Mouse (Mus musculus) lung, postnatal 0 days (tissue): Measurements from ENCODE around the gene Zp3.

Experiments used
- CTCF ChIP-seq: IDR thresholded peaks from 2 replicates; pipeline ENCODE4 v1.5.1; 2016; ENCODE audit warnings: antibody characterized with exemption, mild to moderate bottlenecking
- EP300 ChIP-seq: IDR thresholded peaks from 2 replicates; pipeline ENCODE4 v1.6.1; 2016; ENCODE audit warnings: antibody characterized with exemption, mild to moderate bottlenecking, control low read depth

- TF ChIP-seq CTCF: no peak
- no peak for TF ChIP-seq EP300
Observed at GRCm38 (mm10) chr5:136017262-136017661, 37.4 kb downstream of the Zp3 start.
